Mouse (Mus musculus) forebrain, embryonic 11.5 days (tissue): ENCODE results near the gene She. TPM values are rescaled to one million over a fixed set of nuclear protein-coding genes. Genes with fewer than 3 reads are reported as not detected.

Experiments
- ATAC-seq: fragments of 200-750 bp; cut with Nextera tagmentation; replicated peaks from 2 replicates; pipeline ENCODE4 v1.8.0; 2017; ENCODE audit warnings: moderate TSS enrichment; ENCODE audit not compliant: low FRiP score
- DNase-seq: peaks from one replicate; pipeline ENCODE4 v3.0.0-alpha.2; 2017; ENCODE audit warnings: low spot score
- H3K27ac ChIP-seq: fragments of 300-500 bp; sonication (generic); 2 replicates; pipeline ENCODE4 v1.5.1; 2014; ENCODE audit warnings: low read depth, low read length
- H3K27me3 ChIP-seq: fragments of 300-500 bp; sonication (generic); 2 replicates; pipeline ENCODE4 v1.6.1; 2014; ENCODE audit warnings: mild to moderate bottlenecking, low read length, mixed read lengths; ENCODE audit not compliant: control insufficient read depth, insufficient read depth
- H3K36me3 ChIP-seq: fragments of 300-500 bp; sonication (generic); 2 replicates; pipeline ENCODE4 v1.6.1; 2014; ENCODE audit warnings: mild to moderate bottlenecking, low read length, moderate library complexity, mixed read lengths; ENCODE audit not compliant: control insufficient read depth, insufficient read depth
- H3K4me1 ChIP-seq: fragments of 300-500 bp; sonication (generic); replicated peaks from 2 replicates; pipeline ENCODE4 v1.6.1; 2014; ENCODE audit warnings: low read length, mixed read lengths; ENCODE audit not compliant: control insufficient read depth, insufficient read depth
- H3K4me2 ChIP-seq: fragments of 300-500 bp; sonication (generic); 2 replicates; pipeline ENCODE4 v1.6.1; 2014; ENCODE audit warnings: low read depth, mild to moderate bottlenecking, low read length, moderate library complexity, mixed read lengths; ENCODE audit not compliant: severe bottlenecking
- H3K4me3 ChIP-seq: fragments of 300-500 bp; sonication (generic); 2 replicates; pipeline ENCODE4 v1.5.1; 2014; ENCODE audit warnings: low read depth, low read length
- H3K9ac ChIP-seq: fragments of 300-500 bp; sonication (generic); 2 replicates; pipeline ENCODE4 v1.6.1; 2014; ENCODE audit warnings: low read length
- H3K9me3 ChIP-seq: fragments of 300-500 bp; sonication (generic); 2 replicates; pipeline ENCODE4 v1.6.1; 2016; ENCODE audit warnings: low read length, mixed read lengths; ENCODE audit not compliant: control insufficient read depth
- WGBS: fragments of 180-500 bp; shearing (Covaris S2); extraction: QIAGEN DNeasy Blood & Tissue Kit; methylation state at CpG from one replicate; pipeline ENCODE4 v1.1.7; 2014; 5-methylcytosine and 5-hydroxymethylcytosine counted together
- polyA plus RNA-seq: library from polyadenylated mRNA; unstranded; fragments of >200 nt; fragmentation: Nextera tagmentation; extraction: Ambion mirVana; gene quantifications from 2 replicates; pipeline ENCODE4 v1.2.1, GENCODE M21; 2014

The She gene
- polyA plus RNA-seq, 1 experiment from 2014 or later, result 2.4 TPM

GRCm38 (mm10) chr3:89899511-89899908, 68.3 kb downstream of the She start:
- Histone ChIP-seq H3K27ac (no peak overlapping the region), H3K4me1 (no peaks in the 10 kb centered on the region; the same call in 1 of the 2 replicates), H3K9me3 (no peaks in the 10 kb centered on the region), H3K27me3 (no peaks in the 10 kb centered on the region), H3K9ac (no peak overlapping the region), H3K4me3 (no peak overlapping the region), H3K4me2 (no peak overlapping the region), H3K36me3 (no peaks in the 10 kb centered on the region)
- ATAC-seq (no peak), DNase-seq (no peak)
- 85% methylated on average over 8 of the region's 8 CpGs for WGBS

- no peak overlapping the region for H3K9ac ChIP-seq
- no peaks in the 10 kb centered on the region for H3K9me3 ChIP-seq
- H3K4me3 ChIP-seq, result no peak overlapping the region
- no peak overlapping the region for H3K27ac ChIP-seq
- DNase-seq (no peak), ATAC-seq (no peak)
- 79% methylated on average over 3 of the region's 3 CpGs for WGBS
- H3K36me3 ChIP-seq, result no peaks in the 10 kb centered on the region
- peaks cover 13% of the 10 kb centered on the region for H3K27me3 ChIP-seq
- no peak overlapping the region for H3K4me2 ChIP-seq
- H3K4me1 ChIP-seq, result 0 out of 2 replicates have a peak, but pooled peaks cover 2% of the 10 kb centered on the region
Measured at GRCm38 (mm10) chr3:89907846-89908245, 76.7 kb downstream of the She start.

Other genes starting within 250 kb of the She start
- 22.4 and 23.2 TPM in 2 replicates for gene Adar, start 116.3 kb upstream of the She start, polyA plus RNA-seq
- gene Chrnb2, start 66.7 kb upstream of the She start, polyA plus RNA-seq, result 10.2 and 10.3 TPM in 2 replicates
- 20.7 and 25.4 TPM in 2 replicates for gene Ube2q1, start 57.8 kb upstream of the She start, polyA plus RNA-seq
- 0.15 and 0.27 TPM in 2 replicates for gene Il6ra, start 81.8 kb downstream of the She start, polyA plus RNA-seq
- 14.9 and 15.4 TPM in 2 replicates for gene Atp8b2, start 132.1 kb downstream of the She start, polyA plus RNA-seq
- 168 and 174 TPM in 2 replicates for gene Hax1, start 167.4 kb downstream of the She start, polyA plus RNA-seq
- 183 and 211 TPM in 2 replicates for gene 4933434E20Rik, start 220.3 kb downstream of the She start, polyA plus RNA-seq
- 227 and 253 TPM in 2 replicates for gene Ubap2l, start 221.3 kb downstream of the She start, polyA plus RNA-seq
- 523 and 535 TPM in 2 replicates for gene Tpm3, start 241.3 kb downstream of the She start, polyA plus RNA-seq